8 mouse cellular contexts compared by ENCODE assay signal in the genomic region with DNA sequence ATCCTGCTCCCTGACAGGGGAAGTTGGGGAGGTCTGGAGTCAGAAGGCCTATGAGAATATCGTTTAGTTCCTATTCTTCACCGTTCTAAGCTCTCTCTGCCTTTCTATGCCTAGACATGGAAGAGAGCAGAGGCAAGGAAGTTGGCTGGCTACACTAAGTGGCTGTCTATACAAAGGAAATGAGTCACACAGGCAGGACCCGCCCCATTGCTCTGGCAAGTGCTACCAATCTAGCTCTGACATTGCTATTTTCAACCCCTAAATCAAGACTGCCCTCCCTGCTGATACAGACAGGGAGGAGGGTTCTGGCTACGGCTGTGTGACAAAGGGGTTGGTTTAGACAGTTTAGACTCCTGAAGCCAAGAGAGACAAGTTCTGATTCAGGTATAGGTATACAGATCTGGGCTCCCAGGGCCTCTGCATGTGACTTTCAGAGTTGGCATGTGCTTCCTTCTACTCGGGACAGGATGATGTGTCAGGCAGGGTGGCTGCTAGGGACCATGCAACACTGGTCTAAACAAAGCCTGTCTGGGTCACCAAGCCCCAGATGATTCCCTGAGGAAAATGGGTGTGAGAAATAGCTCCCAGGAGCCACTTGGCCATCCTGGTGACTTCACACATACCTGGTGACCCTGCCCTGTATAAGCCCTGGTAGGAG. TPM values are rescaled to one million over a fixed set of nuclear protein-coding genes. Genes with fewer than 3 reads are reported as not detected.
A peak's percentile ranks its signal among the peaks of the same experiment; 100 is the strongest.
DNase-seq lines count a peak whose midpoint lies in the region; ATAC-seq and TF ChIP-seq lines count a peak whose summit lies in the region.

No protein-coding gene starts in this region.

- no peaks in the 10 kb centered on the region; the same call in 1 of the 2 replicates for H3K4me1 ChIP-seq in limb, embryonic 15.5 days
- peaks cover 3% of the 10 kb centered on the region; the same call in 1 of the 2 replicates for H3K4me1 ChIP-seq in limb, embryonic 10.5 days
- H3K4me1 ChIP-seq in heart, embryonic 12.5 days (replicated peaks): peaks cover 38% of the 10 kb centered on the region
- H3K4me1 ChIP-seq in midbrain, postnatal 0 days (ENCODE audit: insufficient read depth, low read length): no peaks in the 10 kb centered on the region
- H3K4me1 ChIP-seq in hindbrain, embryonic 10.5 days (replicated peaks): no peaks in the 10 kb centered on the region

- H3K4me2 ChIP-seq in limb, embryonic 15.5 days: no peak overlapping the region
- peak overlapping the region; percentile 14; the same call in 1 of the 2 replicates for H3K4me2 ChIP-seq in heart, embryonic 12.5 days
- H3K4me2 ChIP-seq in midbrain, postnatal 0 days (ENCODE audit: low read depth, low read length, poor library complexity, severe bottlenecking): no peak overlapping the region

- H3K4me3 ChIP-seq in limb, embryonic 15.5 days: no peak overlapping the region
- no peak overlapping the region for H3K4me3 ChIP-seq in limb, embryonic 10.5 days
- H3K4me3 ChIP-seq in heart, embryonic 12.5 days: no peak overlapping the region
- no peak overlapping the region for H3K4me3 ChIP-seq in midbrain, postnatal 0 days (ENCODE audit: low read depth, low read length)
- no peak overlapping the region for H3K4me3 ChIP-seq in hindbrain, embryonic 10.5 days

- H3K9ac ChIP-seq in limb, embryonic 15.5 days: no peak overlapping the region
- H3K9ac ChIP-seq in heart, embryonic 12.5 days: no peak overlapping the region
- no peak overlapping the region for H3K9ac ChIP-seq in midbrain, postnatal 0 days (replicated peaks; ENCODE audit: low read length, poor library complexity, severe bottlenecking)

- H3K9me3 ChIP-seq in limb, embryonic 15.5 days: no peaks in the 10 kb centered on the region
- H3K9me3 ChIP-seq in limb, embryonic 10.5 days (replicated peaks): no peaks in the 10 kb centered on the region
- no peaks in the 10 kb centered on the region for H3K9me3 ChIP-seq in heart, embryonic 12.5 days (replicated peaks)
- no peaks in the 10 kb centered on the region for H3K9me3 ChIP-seq in midbrain, postnatal 0 days (ENCODE audit: low read length)
- no peaks in the 10 kb centered on the region for H3K9me3 ChIP-seq in hindbrain, embryonic 10.5 days

- no peak for TF ChIP-seq CTCF in midbrain, postnatal 0 days (IDR thresholded peaks at IDR 0.05)

- ATAC-seq in limb, embryonic 15.5 days (ENCODE audit: insufficient number of reproducible peaks, low FRiP score, low TSS enrichment, low read depth): peak; percentile 35; the same call in 1 of the 2 replicates
- ATAC-seq in heart, embryonic 12.5 days (ENCODE audit: insufficient number of reproducible peaks, low FRiP score): peak; percentile 80
- ATAC-seq in midbrain, postnatal 0 days (ENCODE audit: low FRiP score): no peak

- 70% methylated on average over 5 of the region's 5 CpGs for WGBS in limb, embryonic 15.5 days
- 76% methylated on average over 5 of the region's 5 CpGs for WGBS in limb, embryonic 10.5 days
- WGBS in heart, embryonic 12.5 days: 27% methylated on average over 5 of the region's 5 CpGs
- 76% methylated on average over 5 of the region's 5 CpGs for WGBS in midbrain, postnatal 0 days
- WGBS in hindbrain, embryonic 10.5 days: 78% methylated on average over 5 of the region's 5 CpGs

- DNase-seq in limb, embryonic 10.5 days (ENCODE audit: low spot score): no peak
- peak; percentile 82 for DNase-seq in adrenal gland, adult 8-10 months
- peak; percentile 74 to 87 for DNase-seq in kidney, postnatal 36 days
- peak; percentile 68 for DNase-seq in naive thymus-derived CD4-positive, alpha-beta T cell, adult 2 months (ENCODE audit: low read depth)
- DNase-seq in midbrain, postnatal 0 days (ENCODE audit: low spot score): no peak
- DNase-seq in hindbrain, embryonic 10.5 days (ENCODE audit: low spot score): no peak

- H3K36me3 ChIP-seq in limb, embryonic 15.5 days: peaks cover 29% of the 10 kb centered on the region; the same call in 1 of the 2 replicates
- H3K36me3 ChIP-seq in limb, embryonic 10.5 days: peaks cover 47% of the 10 kb centered on the region
- peaks cover 28% of the 10 kb centered on the region for H3K36me3 ChIP-seq in heart, embryonic 12.5 days
- H3K36me3 ChIP-seq in midbrain, postnatal 0 days (ENCODE audit: insufficient read depth, low read length): peaks cover 33% of the 10 kb centered on the region
- H3K36me3 ChIP-seq in hindbrain, embryonic 10.5 days: peaks cover 54% of the 10 kb centered on the region

- H3K27ac ChIP-seq in limb, embryonic 15.5 days: peak overlapping the region; percentile 60
- H3K27ac ChIP-seq in limb, embryonic 10.5 days: no peak overlapping the region
- peak overlapping the region; percentile 91 for H3K27ac ChIP-seq in heart, embryonic 12.5 days (ENCODE audit: poor library complexity, severe bottlenecking)
- H3K27ac ChIP-seq in midbrain, postnatal 0 days (ENCODE audit: low read depth, low read length): no peak overlapping the region
- H3K27ac ChIP-seq in hindbrain, embryonic 10.5 days: no peak overlapping the region

- H3K27me3 ChIP-seq in limb, embryonic 15.5 days: no peaks in the 10 kb centered on the region
- no peaks in the 10 kb centered on the region for H3K27me3 ChIP-seq in limb, embryonic 10.5 days (ENCODE audit: low read depth, poor library complexity, severe bottlenecking)
- no peaks in the 10 kb centered on the region for H3K27me3 ChIP-seq in heart, embryonic 12.5 days (replicated peaks)
- H3K27me3 ChIP-seq in midbrain, postnatal 0 days (ENCODE audit: insufficient read depth, low read length): no peaks in the 10 kb centered on the region
- no peaks in the 10 kb centered on the region for H3K27me3 ChIP-seq in hindbrain, embryonic 10.5 days (ENCODE audit: insufficient read depth, poor library complexity, severe bottlenecking)

RNA-seq across cellular contexts. Expression of gene Arhgap27, which starts 18.6 kb away (rescaled TPM):
- 11.7 and 14.0 TPM in 2 replicates for polyA plus RNA-seq in limb, embryonic 15.5 days (2015; fragmentation: Nextera tagmentation; extraction: Ambion mirVana)
- 5.3 and 8.2 TPM in 2 replicates for polyA plus RNA-seq in limb, embryonic 10.5 days (2016; fragmentation: Nextera tagmentation; extraction: Ambion mirVana)
- 10 to 100 TPM; 11.9 to 22.2 (median 15.9) TPM for total RNA-seq in adrenal gland, adult 8-10 months (2022)
- polyA plus RNA-seq in heart, embryonic 12.5 days (2016; fragmentation: Nextera tagmentation; extraction: Ambion mirVana): 6.7 and 8.9 TPM in 2 replicates
- total RNA-seq in midbrain, postnatal 0 days (2014; rRNA removed): 7.6 and 7.9 TPM in 2 replicates
- polyA plus RNA-seq in midbrain, postnatal 0 days (2015; fragmentation: Nextera tagmentation; extraction: Ambion mirVana): 4.9 and 6.2 TPM in 2 replicates
- 4.8 and 5.1 TPM in 2 replicates for polyA plus RNA-seq in hindbrain, embryonic 10.5 days (2016; fragmentation: Nextera tagmentation; extraction: Ambion mirVana)

RNA-seq across cellular contexts. Expression of gene Plekhm1, which starts 30.4 kb away (rescaled TPM):
- 8.4 and 8.6 TPM in 2 replicates for polyA plus RNA-seq in limb, embryonic 15.5 days (2015; fragmentation: Nextera tagmentation; extraction: Ambion mirVana)
- polyA plus RNA-seq in limb, embryonic 10.5 days (2016; fragmentation: Nextera tagmentation; extraction: Ambion mirVana): 7.6 and 8.2 TPM in 2 replicates
- total RNA-seq in adrenal gland, adult 8-10 months (2022): 10 to 100 TPM; 21.9 to 27.6 (median 26.0) TPM
- polyA plus RNA-seq in heart, embryonic 12.5 days (2016; fragmentation: Nextera tagmentation; extraction: Ambion mirVana): 7.4 and 7.5 TPM in 2 replicates
- total RNA-seq in midbrain, postnatal 0 days (2014; rRNA removed): 7.8 and 9.2 TPM in 2 replicates
- polyA plus RNA-seq in midbrain, postnatal 0 days (2015; fragmentation: Nextera tagmentation; extraction: Ambion mirVana): 5.8 and 6.0 TPM in 2 replicates
- polyA plus RNA-seq in hindbrain, embryonic 10.5 days (2016; fragmentation: Nextera tagmentation; extraction: Ambion mirVana): 9.4 and 11.6 TPM in 2 replicates

Comparison
In these comparisons a context has a peak if more than half of its experiments do, and no peak if none do; other contexts are left out.
1. H3K27ac ChIP-seq: peak in limb, embryonic 15.5 days (single experiment) and heart, embryonic 12.5 days (single experiment); none in limb, embryonic 10.5 days (single experiment), midbrain, postnatal 0 days (single experiment) and hindbrain, embryonic 10.5 days (single experiment).
2. DNase-seq: peak in adrenal gland, adult 8-10 months (single experiment), kidney, postnatal 36 days (2 of 2) and naive thymus-derived CD4-positive, alpha-beta T cell, adult 2 months (single experiment); none in limb, embryonic 10.5 days (single experiment), midbrain, postnatal 0 days (single experiment) and hindbrain, embryonic 10.5 days (single experiment).